Mouse (Mus musculus): ENCODE measurements around the gene Stard8.
"Not testable (repeated sequence)": the region's sequence is repeated elsewhere in the genome, so short reads cannot be mapped to it uniquely, and the experiment has no call there.

The Stard8 gene

DNA sequence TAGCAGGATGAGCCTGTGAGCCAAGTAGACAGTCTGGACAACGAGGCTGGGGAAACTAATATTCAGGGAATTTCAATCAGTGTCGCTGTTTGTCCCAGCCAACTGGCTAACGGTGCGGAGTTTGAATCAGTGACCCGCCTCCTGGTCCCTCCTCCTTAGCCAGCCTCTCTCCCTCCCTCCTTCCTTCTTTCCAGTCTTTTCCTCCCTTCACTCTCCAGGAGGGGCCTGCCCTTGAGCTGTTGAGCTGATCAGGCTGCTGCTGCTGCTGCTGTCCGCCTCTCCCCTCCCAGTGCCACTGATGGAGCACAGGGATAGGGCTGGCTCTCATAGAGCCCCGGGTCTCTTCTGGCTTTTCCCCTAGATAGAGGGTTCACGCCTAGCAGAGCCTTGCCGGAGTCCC lies at the start of gene Stard8:
Gene Stard8, plus strand, starts transcription at position 203 of the 400 bp plus-strand sequence.
- DNase-seq (ENCODE audit: extremely low read depth, insufficient read length, low spot score), result peak; percentile 3

DNA sequence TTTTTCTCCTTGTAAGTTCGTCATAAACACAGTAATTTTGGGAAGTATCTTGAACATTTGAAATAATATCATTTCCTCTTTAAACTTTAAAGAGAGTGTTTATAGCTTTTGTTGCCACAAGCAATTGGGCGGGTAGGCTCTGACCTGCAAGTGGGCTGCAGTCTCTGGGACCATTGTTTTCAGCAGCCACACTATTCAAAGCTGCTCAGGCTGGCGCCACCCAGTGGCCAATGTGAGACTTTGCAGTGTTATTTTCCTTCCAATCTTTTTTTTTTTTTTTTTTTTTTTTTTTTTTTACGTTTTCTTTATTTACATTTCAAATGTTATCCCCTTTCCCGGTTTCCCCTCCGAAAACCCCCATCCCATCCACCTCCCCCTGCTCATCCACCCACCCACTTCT lies 49.1 kb upstream of the Stard8 start:
- DNase-seq (ENCODE audit: extremely low read depth, insufficient read length, low spot score), result no peak

GRCm38 (mm10) chrX:98958287-98958686 lies 44.8 kb upstream of the Stard8 start:
- no peak for DNase-seq (ENCODE audit: extremely low read depth, insufficient read length, low spot score)

DNA sequence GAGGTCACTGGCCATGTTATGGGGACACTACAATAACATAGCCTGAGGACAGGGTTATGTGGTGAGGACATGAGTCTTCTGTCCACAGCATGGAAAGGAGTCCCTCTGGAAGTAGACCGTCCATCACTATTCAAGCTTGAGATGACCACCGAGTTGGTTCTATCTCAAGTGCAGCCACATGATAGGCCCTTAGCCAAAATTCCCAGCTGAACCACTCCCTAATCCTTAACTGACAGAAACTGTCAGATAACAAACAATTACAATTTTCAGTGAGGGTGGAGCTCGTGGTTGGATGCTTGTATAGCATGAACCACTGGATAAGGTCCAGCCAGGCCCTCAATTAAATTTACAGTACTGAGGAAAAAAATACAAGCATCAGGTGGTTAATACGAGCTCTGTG lies 44.0 kb upstream of the Stard8 start:
- no peak for DNase-seq (ENCODE audit: extremely low read depth, insufficient read length, low spot score)

- DNase-seq (ENCODE audit: extremely low read depth, insufficient read length, low spot score), result no peak
These were observed 39.3 kb upstream of the Stard8 start for GRCm38 (mm10) chrX:98963742-98964141.

GRCm38 (mm10) chrX:98964513-98964912 lies 38.5 kb upstream of the Stard8 start:
- DNase-seq (ENCODE audit: extremely low read depth, insufficient read length, low spot score), result no peak

DNA sequence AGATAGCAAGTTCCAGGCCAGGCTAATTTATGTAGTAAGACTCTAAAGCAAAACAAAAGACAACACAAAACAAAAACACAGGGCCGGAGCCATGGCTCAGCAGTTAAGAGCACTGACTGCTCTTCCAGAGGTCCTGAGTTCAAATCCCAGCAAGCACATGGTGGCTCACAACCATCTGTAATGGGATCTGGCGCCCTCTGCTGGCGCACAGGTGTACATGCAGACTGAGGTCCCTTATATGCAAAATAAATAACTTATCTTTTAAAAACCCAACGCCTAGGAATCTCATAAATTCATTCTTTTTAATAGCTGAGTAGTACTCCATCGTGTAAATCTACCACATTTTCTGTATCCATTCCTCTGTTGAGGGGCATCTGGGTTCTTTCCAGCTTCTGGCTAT lies 16.4 kb upstream of the Stard8 start:
- not testable (repeated sequence) for DNase-seq (ENCODE audit: extremely low read depth, insufficient read length, low spot score)

DNA sequence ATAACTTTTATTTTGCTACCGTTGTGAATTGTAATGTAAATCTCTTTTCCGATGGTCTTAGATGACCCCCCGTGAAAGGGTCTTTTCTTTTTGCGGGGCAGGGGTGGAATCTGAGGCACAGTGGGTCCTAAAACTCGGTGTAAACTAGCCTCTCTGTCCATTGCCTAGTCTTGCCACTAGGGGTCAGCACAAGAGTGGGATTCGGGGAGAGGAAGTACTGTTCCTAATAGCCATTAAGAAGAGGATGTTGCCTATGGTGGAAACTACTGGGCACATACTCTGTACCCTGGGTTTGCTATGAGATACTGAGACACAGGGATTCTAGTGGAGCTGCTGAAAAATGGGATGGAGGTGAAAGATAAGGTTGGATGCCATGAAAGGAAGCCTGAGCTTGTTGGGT lies 13.5 kb upstream of the Stard8 start:
- DNase-seq (ENCODE audit: extremely low read depth, insufficient read length, low spot score), result no peak

DNA sequence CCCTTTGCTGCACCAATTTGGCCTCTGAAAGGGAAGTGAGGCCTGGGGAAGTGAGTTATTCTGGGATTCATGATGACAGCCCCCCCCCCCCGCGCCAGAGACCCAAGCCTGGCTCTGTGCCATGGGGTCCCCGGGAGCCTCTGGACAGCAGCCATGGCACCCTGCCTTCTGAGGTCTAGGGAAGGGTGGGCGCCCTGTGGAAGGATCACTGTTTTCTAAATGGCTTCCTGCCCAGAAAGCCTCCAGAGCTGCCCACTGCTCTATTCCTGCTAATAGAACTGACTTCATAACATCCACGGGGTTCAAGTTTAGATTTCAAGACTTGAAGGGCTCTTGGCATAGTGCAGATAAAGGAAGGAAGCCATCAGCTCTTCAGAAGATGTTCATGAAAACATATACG lies 983 bp upstream of the Stard8 start:
- DNase-seq (ENCODE audit: extremely low read depth, insufficient read length, low spot score), result no peak

DNA sequence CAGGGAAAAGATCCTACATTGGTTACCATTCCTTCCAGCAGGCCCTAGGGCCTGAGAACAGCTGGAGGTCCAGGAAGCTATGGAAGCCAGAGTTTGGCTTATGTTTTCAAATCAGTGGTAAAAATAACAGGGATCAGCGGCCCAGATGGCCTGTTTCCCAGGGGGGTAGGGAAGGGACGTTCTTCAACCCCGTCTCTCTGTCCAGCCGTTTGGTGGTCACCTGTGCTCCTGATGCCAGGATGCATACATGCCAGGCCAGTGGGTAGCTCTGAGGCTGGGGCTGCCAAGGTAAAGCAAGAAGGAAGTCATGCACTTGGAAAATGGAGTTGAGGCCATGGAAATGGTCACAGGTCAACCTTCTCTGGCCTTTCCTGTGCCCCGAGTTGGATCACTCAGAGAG lies 7.5 kb downstream of the Stard8 start:
- DNase-seq (ENCODE audit: extremely low read depth, insufficient read length, low spot score), result no peak

GRCm38 (mm10) chrX:99011281-99011680 lies 8.2 kb downstream of the Stard8 start:
- DNase-seq (ENCODE audit: extremely low read depth, insufficient read length, low spot score), result no peak

GRCm38 (mm10) chrX:99012486-99012885 lies 9.4 kb downstream of the Stard8 start:
- DNase-seq (ENCODE audit: extremely low read depth, insufficient read length, low spot score), result no peak

GRCm38 (mm10) chrX:99015705-99016104 lies 12.7 kb downstream of the Stard8 start:
- no peak for DNase-seq (ENCODE audit: extremely low read depth, insufficient read length, low spot score)

DNA sequence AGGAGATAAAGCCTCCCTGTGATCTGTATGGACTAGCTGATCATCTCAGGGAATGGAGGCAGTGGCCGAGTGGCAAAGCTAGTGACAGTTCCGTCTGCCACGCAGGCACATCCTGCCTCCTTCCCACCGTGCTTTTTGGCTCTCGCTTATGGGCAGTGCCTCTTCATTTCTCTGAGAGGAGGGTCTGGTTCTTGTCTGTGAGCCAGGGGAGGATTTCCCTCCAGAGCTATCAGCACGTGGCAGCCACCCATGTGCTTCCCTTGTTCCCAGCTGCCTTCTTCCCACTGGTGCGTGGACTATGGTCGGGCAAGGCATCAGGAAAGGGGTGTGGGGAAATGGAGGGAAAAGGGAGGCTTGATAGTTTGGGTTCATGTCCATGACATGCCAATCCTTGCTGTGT lies 13.9 kb downstream of the Stard8 start:
- no peak for DNase-seq (ENCODE audit: extremely low read depth, insufficient read length, low spot score)

DNA sequence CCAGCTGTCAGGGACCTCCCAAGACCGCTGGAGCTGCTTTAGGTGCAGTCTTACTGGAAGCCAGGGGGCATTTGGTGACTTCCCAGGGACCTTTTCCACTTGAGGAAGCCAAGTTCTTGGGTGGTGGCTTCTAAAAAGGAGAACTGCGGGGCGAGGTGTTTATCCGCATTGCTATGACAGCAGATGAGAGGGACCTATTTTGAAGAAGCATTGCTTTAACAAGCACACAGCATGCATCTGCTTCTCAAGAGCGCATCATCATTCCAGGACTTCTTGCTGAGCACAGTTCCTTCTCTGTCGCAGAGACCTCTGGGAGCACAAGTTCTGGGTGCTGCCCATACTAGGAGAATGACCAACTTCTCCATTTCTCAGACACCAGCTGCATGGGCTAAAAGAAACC lies 14.8 kb downstream of the Stard8 start:
- no peak for DNase-seq (ENCODE audit: extremely low read depth, insufficient read length, low spot score)

GRCm38 (mm10) chrX:99019303-99019702 lies 16.3 kb downstream of the Stard8 start:
- no peak for DNase-seq (ENCODE audit: extremely low read depth, insufficient read length, low spot score)

GRCm38 (mm10) chrX:99020215-99020614 lies 17.2 kb downstream of the Stard8 start:
- DNase-seq (ENCODE audit: extremely low read depth, insufficient read length, low spot score), result no peak

GRCm38 (mm10) chrX:99021593-99021992 lies 18.5 kb downstream of the Stard8 start:
- DNase-seq (ENCODE audit: extremely low read depth, insufficient read length, low spot score), result no peak

- no peak for DNase-seq (ENCODE audit: extremely low read depth, insufficient read length, low spot score)
These were observed 20.9 kb downstream of the Stard8 start for GRCm38 (mm10) chrX:99023951-99024350.

- DNase-seq (ENCODE audit: extremely low read depth, insufficient read length, low spot score), result no peak
These were observed 32.4 kb downstream of the Stard8 start for GRCm38 (mm10) chrX:99035407-99035806.

- DNase-seq (ENCODE audit: extremely low read depth, insufficient read length, low spot score), result no peak
These were observed 39.5 kb downstream of the Stard8 start for GRCm38 (mm10) chrX:99042451-99042951.

DNA sequence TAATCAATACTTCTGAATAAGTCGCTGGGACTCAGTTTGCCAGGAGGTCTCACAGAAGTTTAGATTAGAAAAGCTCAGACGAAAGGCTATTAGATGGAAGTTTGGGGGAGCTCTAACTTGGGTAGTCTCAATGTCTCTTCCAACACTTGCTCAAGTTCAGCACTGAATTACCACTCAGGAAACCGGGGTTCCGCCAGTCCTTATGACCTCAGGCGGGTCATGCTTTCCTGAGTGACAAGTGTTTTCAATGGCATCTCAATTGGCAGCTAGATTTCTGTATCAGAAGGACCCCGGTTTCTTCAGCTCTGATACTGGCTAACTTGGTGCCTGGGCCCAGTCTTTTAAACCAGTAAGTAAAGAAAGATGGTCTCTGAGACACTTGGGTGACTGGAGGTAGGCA lies 40.2 kb downstream of the Stard8 start:
- no peak for DNase-seq (ENCODE audit: extremely low read depth, insufficient read length, low spot score)

- DNase-seq (ENCODE audit: extremely low read depth, insufficient read length, low spot score), result no peak
These were observed 40.7 kb downstream of the Stard8 start for GRCm38 (mm10) chrX:99043739-99044138.

Data from 3134 (cell line).